Mouse (Mus musculus) E14TG2a.4 (cell line): ENCODE results near the gene Adamts14.

Experiments
- CTCF ChIP-seq: conservative IDR thresholded peaks from 2 replicates; pipeline ENCODE4 v1.5.1; 2014; ENCODE audit warnings: low read length
- POU5F1 ChIP-seq: IDR thresholded peaks from 2 replicates; pipeline ENCODE4 v1.6.1; 2014; ENCODE audit warnings: low read length, borderline replicate concordance

DNA sequence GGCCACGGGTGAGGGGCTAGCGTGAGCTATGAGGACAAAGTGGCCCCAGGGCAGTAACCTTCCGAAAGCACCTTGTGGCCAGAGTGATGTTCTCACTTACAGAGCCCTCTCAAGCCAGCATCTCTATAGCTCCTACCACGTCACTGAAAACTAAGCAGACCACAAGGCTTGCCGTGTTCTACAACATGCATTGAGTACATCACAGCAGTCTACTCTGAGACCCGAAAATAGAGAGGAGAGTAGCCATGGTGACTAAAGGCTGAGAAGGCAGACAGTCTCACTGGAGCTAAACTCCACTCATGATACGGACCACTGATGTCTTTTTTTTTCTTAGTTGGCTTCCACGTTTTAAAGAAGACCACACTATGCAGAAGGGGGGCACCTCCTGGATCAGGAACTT lies 9.6 kb downstream of the Adamts14 start:
- TF ChIP-seq CTCF (no peak), POU5F1 (no peak)
